In the genomic region with DNA sequence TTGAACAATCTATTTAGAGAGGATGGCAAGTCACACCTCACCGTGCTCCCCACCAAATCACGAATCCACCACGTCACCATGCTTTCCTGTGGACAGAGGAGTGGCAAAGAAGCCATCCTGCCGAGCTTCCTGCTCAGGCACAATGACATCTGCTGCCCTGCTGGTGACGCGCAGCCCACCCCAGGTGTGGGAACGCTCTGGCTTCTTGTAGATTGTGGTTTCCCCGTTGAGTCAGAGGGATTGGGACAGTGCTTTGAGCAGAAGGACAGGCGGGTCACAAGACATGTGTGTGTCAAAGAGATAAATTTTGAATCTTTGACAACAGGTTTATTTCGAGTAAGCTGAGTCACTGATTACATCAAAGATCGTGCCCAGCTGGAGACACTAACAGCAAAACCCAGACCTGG, we compare ENCODE assay signal across 11 mouse cellular contexts.
DNase-seq lines count a peak whose midpoint lies in the region; ATAC-seq and TF ChIP-seq lines count a peak whose summit lies in the region.
"Had no signal": no experiment of that assay in that cellular context is flagged by ENCODE, and none has a peak within 500 bp of the region (broad histone marks: within the 10 kb centered on the region; RNA-seq: fewer than 3 reads in every experiment).

No protein-coding gene starts in this region.

- DNase-seq in adrenal gland, adult (ENCODE audit: inconsistent age in 2 of 2, low spot score in 1 of 2), result peak; percentile 33 to 49
- no peak for DNase-seq in adrenal gland, adult 8-10 months
- peak; percentile 85 for DNase-seq in c-Kit-positive CD71-negative TER-119-negative erythroid progenitor cells, embryonic 14.5 days (ENCODE audit: low read depth)
- DNase-seq in thymus, postnatal 0 days (ENCODE audit: low spot score), result peak; percentile 88
- DNase-seq in gastrocnemius, adult 2 months, result no peak
- no peak for DNase-seq in forebrain, embryonic 14.5 days (ENCODE audit: low spot score)
- no peak for DNase-seq in kidney, adult 11 months
- DNase-seq: cerebellum, adult 18-20 months; kidney, adult 2 months had no signal

- intact Hi-C loops in gastrocnemius, adult 2 months (cut with DNase I), result no loop called here

- H3K9ac ChIP-seq in forebrain, embryonic 14.5 days (ENCODE audit: low read length), result no peak overlapping the region
- H3K9ac ChIP-seq: lung, embryonic 15.5 days had no signal

- WGBS in forebrain, embryonic 14.5 days, result 84% methylated on average over 11 of the region's 11 CpGs

- H3K4me1 ChIP-seq in forebrain, embryonic 14.5 days (ENCODE audit: control insufficient read depth, insufficient read depth, low read length), result no peaks in the 10 kb centered on the region

- no peak overlapping the region for H3K4me3 ChIP-seq in gastrocnemius, adult 2 months
- H3K4me3 ChIP-seq in forebrain, embryonic 14.5 days (ENCODE audit: low read depth, low read length), result no peak overlapping the region
- H3K4me3 ChIP-seq: lung, embryonic 15.5 days had no signal

- no peaks in the 10 kb centered on the region for H3K36me3 ChIP-seq in forebrain, embryonic 14.5 days (ENCODE audit: control insufficient read depth, insufficient read depth, low read length)
- H3K36me3 ChIP-seq: lung, embryonic 15.5 days had no signal

- peak; percentile 88 for ATAC-seq in megakaryocyte progenitor cell, adult 5-6 weeks (replicated peaks; ENCODE audit: poor library complexity)
- ATAC-seq in forebrain, embryonic 14.5 days, result no peak

- H3K4me2 ChIP-seq in forebrain, embryonic 14.5 days (ENCODE audit: low read length), result no peak overlapping the region
- H3K4me2 ChIP-seq: lung, embryonic 15.5 days had no signal

- H3K27me3 ChIP-seq in forebrain, embryonic 14.5 days (replicated peaks; ENCODE audit: control insufficient read depth, insufficient read depth, low read length), result no peaks in the 10 kb centered on the region
- H3K27me3 ChIP-seq: lung, embryonic 15.5 days had no signal

- no peaks in the 10 kb centered on the region for H3K9me3 ChIP-seq in forebrain, embryonic 14.5 days (replicated peaks; ENCODE audit: control insufficient read depth, low read length)
- H3K9me3 ChIP-seq: lung, embryonic 15.5 days had no signal

- no peak overlapping the region for H3K27ac ChIP-seq in gastrocnemius, adult 2 months
- H3K27ac ChIP-seq in forebrain, embryonic 14.5 days (ENCODE audit: low read depth, low read length), result no peak overlapping the region
- H3K27ac ChIP-seq: lung, embryonic 15.5 days had no signal

- TF ChIP-seq CTCF in gastrocnemius, adult 2 months (IDR thresholded peaks at IDR 0.05), result no peak

Comparison
In these comparisons a context has a peak if more than half of its experiments do, and no peak if none do; other contexts are left out.
1. DNase-seq: peak in adrenal gland, adult (2 of 2), c-Kit-positive CD71-negative TER-119-negative erythroid progenitor cells, embryonic 14.5 days (single experiment) and thymus, postnatal 0 days (single experiment); none in adrenal gland, adult 8-10 months (single experiment), gastrocnemius, adult 2 months (single experiment), forebrain, embryonic 14.5 days (single experiment) and kidney, adult 11 months (single experiment).